Mouse (Mus musculus): ENCODE data around the gene Bod1.

- TF ChIP-seq CTCF (IDR thresholded peaks at IDR 0.05; ENCODE audit: low read depth): peak; percentile 63
- no peak for TF ChIP-seq EP300 (IDR thresholded peaks at IDR 0.05; ENCODE audit: low read depth)
These were observed 22.4 kb upstream of the Bod1 start for GRCm38 (mm10) chr11:31694109-31694508.
